Mouse (Mus musculus): ENCODE data around the gene Ten1.

Gene Ten1

DNA sequence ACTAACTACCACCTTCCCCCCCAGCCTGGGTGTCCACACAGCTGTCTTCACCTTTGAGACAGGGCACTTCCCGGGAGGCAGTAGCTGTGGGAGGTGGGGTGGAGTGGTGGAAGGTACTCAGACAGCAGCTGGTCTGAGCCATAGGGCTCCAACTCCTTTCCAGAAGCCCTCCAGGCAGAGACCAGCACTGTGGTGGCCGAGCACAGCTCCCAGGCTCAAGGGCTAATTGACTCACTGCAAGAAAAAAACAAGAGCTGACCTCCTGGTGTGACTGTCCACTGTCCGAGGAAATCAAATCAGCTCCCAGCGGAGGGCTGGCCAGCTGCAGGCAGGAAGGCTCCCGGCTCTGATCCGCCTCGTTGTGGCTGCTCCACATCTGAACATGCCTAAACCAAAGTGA lies 41.1 kb downstream of the Ten1 start:
- DNase-seq: no peak

DNA sequence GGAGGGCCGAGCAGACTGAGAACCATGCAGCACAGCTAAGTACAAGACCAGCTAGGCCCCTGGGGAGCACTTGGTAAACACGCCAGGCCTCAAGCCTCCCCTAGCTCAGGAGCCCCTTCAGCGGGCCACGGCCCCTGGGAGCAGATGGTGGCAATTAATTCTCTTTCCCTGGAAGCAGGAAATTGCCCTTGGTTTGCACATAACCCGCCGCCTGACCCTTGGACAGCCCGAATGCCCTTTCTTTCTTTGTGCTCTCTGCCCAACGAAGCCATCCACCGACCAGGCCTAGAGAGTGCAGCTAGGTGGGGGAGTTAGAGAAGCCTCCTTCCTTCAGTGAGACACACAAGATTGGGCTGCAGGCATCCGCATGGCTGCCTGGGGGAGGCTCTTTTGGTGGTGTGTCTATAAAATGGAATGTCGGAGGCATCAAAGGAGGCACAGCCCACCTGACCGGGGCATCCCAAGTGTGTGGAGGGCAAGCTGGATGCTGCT lies 43.1 kb downstream of the Ten1 start:
- no peak for DNase-seq

DNA sequence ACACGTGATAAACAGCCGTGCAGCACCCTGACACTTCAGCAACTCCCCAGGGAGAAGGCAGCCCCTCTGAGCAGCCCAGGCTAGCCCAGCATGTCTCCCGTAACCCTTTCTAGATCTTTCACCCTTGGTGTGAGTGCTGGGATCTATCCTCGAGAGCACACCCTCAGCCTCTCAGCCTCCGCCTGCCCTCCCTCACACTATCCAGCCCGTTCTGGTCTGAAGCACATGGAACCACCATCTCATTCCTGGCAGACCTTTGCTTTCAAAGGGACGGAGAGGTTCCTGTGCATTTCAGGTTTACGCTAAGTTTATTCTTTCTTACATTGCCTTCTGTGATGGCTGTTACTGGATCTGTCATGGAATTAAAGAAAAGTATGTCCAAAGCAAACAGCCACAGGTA lies 45.9 kb downstream of the Ten1 start:
- no peak for DNase-seq

DNA sequence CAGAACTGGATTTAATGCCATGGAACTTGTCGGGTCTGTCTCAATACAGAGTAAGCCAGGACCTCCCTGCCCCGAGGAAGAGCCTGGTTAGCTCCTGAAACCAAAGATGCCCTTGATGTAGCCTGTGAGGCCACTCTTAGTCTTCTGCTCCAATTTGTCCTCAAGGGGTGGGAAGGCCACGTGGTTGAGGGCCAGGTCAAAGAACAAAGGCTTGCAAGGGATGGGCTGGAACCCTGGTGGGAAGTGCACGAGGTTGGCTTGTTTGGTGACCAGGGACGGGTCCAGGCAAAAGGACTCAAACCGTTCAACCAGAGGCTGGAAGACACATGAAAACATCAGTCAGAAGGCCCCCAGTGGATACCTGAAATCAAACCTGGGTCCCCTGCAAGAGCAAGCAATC lies 47.0 kb downstream of the Ten1 start:
- DNase-seq: no peak

DNA sequence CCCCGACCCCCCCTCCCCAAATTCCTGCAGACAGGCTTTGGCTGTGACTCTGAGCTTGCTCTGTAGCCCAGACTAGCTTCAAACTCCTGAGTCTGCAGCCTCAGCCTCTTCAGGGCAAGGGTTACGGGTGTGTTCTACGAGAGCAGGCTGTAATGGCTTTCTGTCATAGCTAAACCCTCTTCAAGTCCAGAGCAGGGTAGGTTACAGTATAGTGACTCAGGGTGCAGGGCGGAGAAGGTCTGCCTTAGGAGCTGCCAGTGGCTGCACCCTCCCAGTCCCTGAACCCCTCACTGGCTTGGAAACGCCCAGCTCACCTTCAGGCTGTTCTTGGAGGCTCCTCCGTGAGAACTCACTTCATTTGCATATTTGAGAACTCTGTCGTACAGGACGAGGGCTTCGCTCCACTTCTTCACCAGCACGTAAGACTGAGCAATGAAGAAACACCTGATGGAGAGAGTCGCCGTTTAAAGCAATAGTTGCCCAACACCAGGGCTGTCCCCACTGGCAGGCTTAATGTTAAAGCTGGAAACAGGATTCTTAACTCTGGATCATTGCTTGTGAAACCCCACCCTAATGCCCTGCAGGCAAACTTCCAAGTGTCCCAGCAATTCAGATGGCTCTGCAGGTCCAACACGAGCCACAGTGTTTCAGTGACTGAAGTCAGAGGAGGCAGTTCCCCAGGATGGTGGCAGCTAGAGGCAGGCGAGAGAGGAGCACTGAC lies 49.0 kb downstream of the Ten1 start:
- DNase-seq: no peak

DNA sequence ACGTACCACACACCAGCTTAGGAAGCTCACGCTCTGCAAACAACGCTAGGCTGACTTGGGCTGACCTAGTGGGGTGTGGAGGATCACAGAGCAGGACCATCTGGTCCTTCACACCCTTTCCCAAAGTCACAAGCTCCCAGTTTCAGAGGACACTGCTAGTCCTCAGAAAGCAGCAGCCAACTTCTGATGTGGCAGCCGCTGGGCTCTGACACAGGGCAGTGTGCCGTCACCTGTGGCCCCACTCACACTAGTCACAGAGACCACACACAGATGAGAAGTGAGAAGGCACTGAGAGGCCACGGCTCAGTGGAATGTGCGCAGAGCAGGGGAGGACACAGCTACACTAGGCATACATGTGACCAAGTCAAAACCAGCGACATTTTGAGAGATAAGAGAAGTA lies 52.2 kb downstream of the Ten1 start:
- no peak for DNase-seq

DNA sequence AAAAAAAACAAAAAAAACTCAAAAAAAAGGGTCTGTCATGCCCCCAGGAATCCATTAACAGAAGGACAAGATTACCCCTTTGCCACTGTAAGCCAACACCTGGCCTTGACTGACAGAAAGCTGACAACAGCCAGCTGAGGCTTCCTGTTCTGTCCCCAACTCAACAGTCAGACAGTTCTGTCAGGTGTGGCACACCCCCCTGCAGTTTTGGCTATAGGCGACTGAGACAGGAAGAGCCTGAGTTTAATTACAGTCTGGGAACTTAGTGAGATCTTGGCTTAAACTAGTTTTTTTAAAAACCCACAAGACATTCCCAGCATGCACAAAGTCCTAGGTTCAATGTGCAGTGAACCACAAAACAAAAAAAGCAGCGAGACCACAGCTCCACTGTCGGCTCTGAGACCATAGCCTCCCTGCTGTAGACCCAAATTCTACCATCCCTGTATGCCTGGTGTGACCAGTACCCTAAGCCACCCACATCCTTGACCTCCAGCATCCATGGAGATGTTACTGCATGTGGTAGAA lies 54.5 kb downstream of the Ten1 start:
- no peak for DNase-seq

DNA sequence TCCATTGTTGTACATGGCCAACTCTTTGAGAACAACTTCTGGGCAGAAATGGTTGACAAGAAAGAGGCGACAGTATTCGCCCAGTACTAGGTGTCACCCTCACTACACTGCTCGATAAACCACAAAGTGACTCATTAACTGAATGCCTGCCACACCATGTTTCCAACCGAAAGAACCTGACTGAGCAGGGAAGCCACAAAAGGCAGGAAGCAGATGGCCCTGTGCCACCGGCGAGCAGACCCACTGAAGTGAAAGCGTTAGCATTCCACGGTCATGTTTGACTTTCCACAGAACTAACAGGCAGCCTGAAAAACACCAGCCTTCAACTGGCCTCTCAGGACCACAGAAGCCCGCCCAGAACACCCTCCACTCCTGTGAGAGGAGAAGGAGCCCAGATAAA lies 56.0 kb downstream of the Ten1 start:
- DNase-seq: peak; percentile 55

DNA sequence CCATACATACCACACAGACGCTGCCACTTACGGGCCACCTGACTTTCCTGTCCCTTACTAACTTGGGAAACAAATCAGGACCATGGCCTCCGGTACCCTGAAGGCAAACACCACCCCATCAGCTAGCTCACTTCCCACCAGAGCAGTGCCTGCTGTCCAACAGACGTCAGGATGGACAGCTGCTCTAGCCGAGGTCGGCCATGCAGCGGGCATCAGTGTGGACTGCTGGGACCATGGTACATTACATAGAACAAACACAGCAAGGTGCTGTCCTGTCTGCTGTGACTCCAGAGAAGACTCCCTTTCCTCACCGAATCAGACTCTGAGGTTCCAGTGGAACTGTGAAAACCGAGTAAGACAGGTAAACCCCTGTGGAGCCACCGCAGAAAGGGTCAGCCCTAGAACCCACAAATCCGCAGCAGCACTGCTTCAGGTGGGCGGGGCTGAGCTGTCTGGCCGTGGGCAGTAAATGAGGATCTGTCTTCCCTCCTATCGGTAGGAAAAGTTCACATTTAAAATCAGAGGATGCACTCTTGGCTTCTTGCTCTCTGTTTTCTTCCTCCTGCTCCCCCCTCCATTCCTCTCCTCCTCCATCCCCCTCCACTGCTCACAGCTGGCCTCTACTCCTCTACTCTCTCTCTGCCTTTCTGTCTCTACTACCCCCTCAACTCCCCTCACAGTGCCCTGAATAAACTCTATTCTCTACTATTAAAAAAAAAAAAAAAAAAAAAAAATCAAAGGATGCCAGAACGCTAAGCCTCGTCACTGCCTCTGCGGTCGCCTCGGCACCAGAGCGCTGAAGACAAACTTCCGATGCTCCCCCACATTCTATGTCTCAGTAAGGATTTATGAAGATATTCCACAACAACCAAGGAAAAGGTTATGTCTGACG lies 56.7 kb downstream of the Ten1 start:
- DNase-seq: no peak

DNA sequence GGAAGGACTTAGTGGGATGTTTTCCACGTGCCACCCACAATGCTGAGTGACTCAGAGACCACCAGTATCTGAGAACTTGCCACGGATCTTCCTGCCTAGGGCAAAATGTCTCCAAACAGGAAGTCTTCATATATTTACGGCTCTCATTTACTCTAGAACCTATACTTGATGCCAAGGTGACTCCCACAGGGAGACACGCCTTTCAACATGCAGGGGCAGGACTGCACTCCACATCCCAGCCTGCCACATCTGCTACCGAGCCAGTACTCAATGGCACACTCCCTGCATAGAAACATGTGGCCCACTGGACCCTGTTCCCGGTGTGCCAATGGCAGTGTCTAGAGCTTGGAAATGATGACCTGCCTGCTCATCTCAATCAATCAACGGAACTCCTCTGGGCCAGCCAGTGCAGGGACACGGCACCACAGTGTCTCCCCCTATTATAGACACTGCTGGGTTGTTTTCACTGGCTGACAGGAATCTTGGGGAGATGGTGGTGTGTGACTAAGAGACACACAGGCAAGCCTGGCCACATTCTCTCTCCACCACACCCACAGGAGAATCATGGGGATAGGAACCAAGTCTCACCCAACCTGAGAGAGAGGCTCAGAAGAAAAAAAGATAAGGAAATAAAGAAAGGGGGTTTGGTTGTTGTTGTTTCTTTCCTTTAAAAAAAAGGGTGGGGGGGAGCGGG lies 57.5 kb downstream of the Ten1 start:
- DNase-seq: no peak

DNA sequence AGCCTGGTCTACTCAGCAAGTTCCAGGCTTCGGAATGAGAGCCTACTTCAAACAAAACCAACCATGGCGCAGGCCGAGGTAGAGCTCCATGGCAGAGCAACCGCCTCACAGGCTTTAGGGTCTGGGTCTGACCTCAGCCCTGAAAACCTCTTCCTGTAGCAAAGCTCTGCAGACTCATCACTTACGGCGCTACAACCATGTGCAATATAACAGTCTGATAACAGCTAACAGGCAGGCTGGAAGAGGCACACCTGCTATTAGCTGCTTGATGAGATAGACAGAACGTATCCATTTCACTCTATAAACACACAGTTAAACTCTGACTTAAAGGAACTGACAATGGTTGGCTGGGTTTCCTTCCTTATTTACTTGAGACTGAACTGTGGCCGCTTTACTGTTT lies 60.8 kb downstream of the Ten1 start:
- no peak for DNase-seq

DNA sequence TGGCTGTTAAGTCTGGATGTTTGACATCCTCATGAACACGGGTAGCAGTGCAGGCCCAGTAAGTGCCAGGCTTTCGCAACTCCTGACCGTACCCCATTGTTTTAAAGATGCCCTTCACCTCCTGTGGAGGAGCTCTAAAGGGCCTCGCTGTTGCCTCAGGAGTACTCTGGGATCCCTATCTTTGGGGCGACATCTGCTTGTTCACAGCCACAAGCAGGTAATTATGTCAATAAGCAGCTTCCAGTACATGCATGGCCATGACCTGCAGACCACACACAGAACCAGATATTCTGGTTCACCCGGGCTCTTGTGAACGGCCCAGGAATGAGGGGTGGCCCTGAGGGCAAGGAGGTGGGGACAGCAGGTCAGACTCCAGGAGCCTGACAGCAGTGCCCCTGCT lies 61.6 kb downstream of the Ten1 start:
- DNase-seq: peak; percentile 62
